Mouse (Mus musculus): ENCODE results near the gene Pkp4.
"Not testable (repeated sequence)": the region's sequence is repeated elsewhere in the genome, so short reads cannot be mapped to it uniquely, and the experiment has no call there.

The Pkp4 gene

GRCm38 (mm10) chr2:59338926-59339325 is 178.3 kb downstream of the Pkp4 start:
- DNase-seq (ENCODE audit: extremely low spot score, low spot score), result no peak

- no peak for DNase-seq (ENCODE audit: extremely low spot score, low spot score)
Measured at GRCm38 (mm10) chr2:59339776-59340539, 179.3 kb downstream of the Pkp4 start.

GRCm38 (mm10) chr2:59340878-59341277 is 180.2 kb downstream of the Pkp4 start:
- DNase-seq (ENCODE audit: extremely low spot score, low spot score), result no peak

GRCm38 (mm10) chr2:59342591-59343210 is 182.1 kb downstream of the Pkp4 start:
- no peak for DNase-seq (ENCODE audit: extremely low spot score, low spot score)

- no peak for DNase-seq (ENCODE audit: extremely low spot score, low spot score)
Measured at GRCm38 (mm10) chr2:59343834-59344233, 183.2 kb downstream of the Pkp4 start.

GRCm38 (mm10) chr2:59344699-59345098 is 184.0 kb downstream of the Pkp4 start:
- no peak for DNase-seq (ENCODE audit: extremely low spot score, low spot score)

GRCm38 (mm10) chr2:59345141-59345839 is 184.6 kb downstream of the Pkp4 start:
- DNase-seq (ENCODE audit: extremely low spot score, low spot score), result no peak

- no peak for DNase-seq (ENCODE audit: extremely low spot score, low spot score)
Measured at GRCm38 (mm10) chr2:59346443-59346842, 185.8 kb downstream of the Pkp4 start.

- no peak for DNase-seq (ENCODE audit: extremely low spot score, low spot score)
Measured at GRCm38 (mm10) chr2:59348585-59348984, 187.9 kb downstream of the Pkp4 start.

- DNase-seq (ENCODE audit: extremely low spot score, low spot score), result no peak
Measured at GRCm38 (mm10) chr2:59350094-59350493, 189.4 kb downstream of the Pkp4 start.

GRCm38 (mm10) chr2:59351303-59352099 is 190.9 kb downstream of the Pkp4 start:
- no peak for DNase-seq (ENCODE audit: extremely low spot score, low spot score)

GRCm38 (mm10) chr2:59353821-59354220 is 193.2 kb downstream of the Pkp4 start:
- no peak for DNase-seq (ENCODE audit: extremely low spot score, low spot score)

GRCm38 (mm10) chr2:59355531-59356289 is 195.1 kb downstream of the Pkp4 start:
- no peak for DNase-seq (ENCODE audit: extremely low spot score, low spot score)

GRCm38 (mm10) chr2:59359760-59360342 is 199.2 kb downstream of the Pkp4 start:
- no peak for DNase-seq (ENCODE audit: extremely low spot score, low spot score)

- no peak for DNase-seq (ENCODE audit: extremely low spot score, low spot score)
Measured at GRCm38 (mm10) chr2:59361350-59361780, 200.7 kb downstream of the Pkp4 start.

GRCm38 (mm10) chr2:59364156-59364842 is 203.6 kb downstream of the Pkp4 start:
- DNase-seq (ENCODE audit: extremely low spot score, low spot score), result no peak

- no peak for DNase-seq (ENCODE audit: extremely low spot score, low spot score)
Measured at GRCm38 (mm10) chr2:59367191-59367590, 206.5 kb downstream of the Pkp4 start.

- no peak for DNase-seq (ENCODE audit: extremely low spot score, low spot score)
Measured at GRCm38 (mm10) chr2:59373113-59373512, 212.5 kb downstream of the Pkp4 start.

GRCm38 (mm10) chr2:59378096-59378495 is 217.4 kb downstream of the Pkp4 start:
- no peak for DNase-seq (ENCODE audit: extremely low spot score, low spot score)

GRCm38 (mm10) chr2:59378861-59379260 is 218.2 kb downstream of the Pkp4 start:
- DNase-seq (ENCODE audit: extremely low spot score, low spot score), result not testable (repeated sequence)
